Mouse (Mus musculus): Measurements from ENCODE around the gene Ccdc141.

DNA sequence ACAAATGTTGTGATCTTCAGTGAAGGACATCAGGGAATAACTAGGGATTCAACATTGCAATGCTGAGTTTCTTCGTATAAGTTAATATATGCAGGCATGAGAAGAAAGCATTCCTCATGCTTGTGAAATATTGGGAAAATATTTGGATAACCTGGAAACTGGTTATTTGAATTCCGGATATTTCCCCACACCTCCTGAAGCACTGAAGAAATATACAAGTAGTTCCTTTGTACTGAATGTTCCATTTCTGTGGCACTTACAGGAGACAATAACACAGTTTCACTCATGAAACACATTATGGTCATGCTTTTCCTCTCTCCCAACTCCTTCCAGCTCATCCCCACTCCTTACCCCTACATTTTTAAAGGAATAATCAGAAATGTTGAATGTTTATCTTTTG is 70.6 kb downstream of the Ccdc141 start:
- TF ChIP-seq CTCF (IDR thresholded peaks at IDR 0.05; ENCODE audit: borderline replicate concordance, control insufficient read depth, extremely low read depth, insufficient read depth, low read length, poor library complexity) (no peak), POLR2A (IDR thresholded peaks at IDR 0.05; ENCODE audit: control insufficient read depth, extremely low read depth, insufficient read depth, low read length, poor library complexity) (no peak)
